Mouse (Mus musculus): ENCODE measurements at regions not wholly inside any gene's neighbourhood (a gene's known extent, or its start where the extent isn't known, plus 50 kb on each side); places are given as distances from the start of the nearest gene placed in this dataset.

DNA sequence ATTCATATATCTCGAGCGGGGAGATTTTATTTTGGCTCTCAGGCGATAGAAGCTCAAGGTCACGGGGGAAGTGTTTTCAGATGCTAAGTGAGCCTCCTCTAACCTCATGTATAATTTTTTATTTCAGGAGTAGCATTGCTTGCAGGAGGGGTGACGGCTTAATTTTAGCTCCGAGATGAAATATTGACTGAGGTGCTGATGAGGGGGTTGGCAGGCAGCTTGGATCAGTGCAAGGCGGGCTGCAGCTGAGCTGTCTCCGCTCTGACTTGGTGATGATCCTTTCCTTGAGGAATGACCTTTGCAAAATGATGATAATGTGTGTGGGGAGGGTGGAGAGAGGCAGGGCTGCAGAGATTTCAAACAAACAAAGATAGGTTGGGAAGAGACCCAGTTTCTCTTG lies 222.6 kb downstream of the Hhipl2 start:
- TF ChIP-seq CTCF (IDR thresholded peaks at IDR 0.05; ENCODE audit: control insufficient read depth, insufficient read depth, low read length): no peak
- no peak for TF ChIP-seq POLR2A (IDR thresholded peaks at IDR 0.05; ENCODE audit: borderline replicate concordance, control insufficient read depth, low read depth, low read length)
